13 mouse cellular contexts compared by ENCODE assay signal in the genomic region with DNA sequence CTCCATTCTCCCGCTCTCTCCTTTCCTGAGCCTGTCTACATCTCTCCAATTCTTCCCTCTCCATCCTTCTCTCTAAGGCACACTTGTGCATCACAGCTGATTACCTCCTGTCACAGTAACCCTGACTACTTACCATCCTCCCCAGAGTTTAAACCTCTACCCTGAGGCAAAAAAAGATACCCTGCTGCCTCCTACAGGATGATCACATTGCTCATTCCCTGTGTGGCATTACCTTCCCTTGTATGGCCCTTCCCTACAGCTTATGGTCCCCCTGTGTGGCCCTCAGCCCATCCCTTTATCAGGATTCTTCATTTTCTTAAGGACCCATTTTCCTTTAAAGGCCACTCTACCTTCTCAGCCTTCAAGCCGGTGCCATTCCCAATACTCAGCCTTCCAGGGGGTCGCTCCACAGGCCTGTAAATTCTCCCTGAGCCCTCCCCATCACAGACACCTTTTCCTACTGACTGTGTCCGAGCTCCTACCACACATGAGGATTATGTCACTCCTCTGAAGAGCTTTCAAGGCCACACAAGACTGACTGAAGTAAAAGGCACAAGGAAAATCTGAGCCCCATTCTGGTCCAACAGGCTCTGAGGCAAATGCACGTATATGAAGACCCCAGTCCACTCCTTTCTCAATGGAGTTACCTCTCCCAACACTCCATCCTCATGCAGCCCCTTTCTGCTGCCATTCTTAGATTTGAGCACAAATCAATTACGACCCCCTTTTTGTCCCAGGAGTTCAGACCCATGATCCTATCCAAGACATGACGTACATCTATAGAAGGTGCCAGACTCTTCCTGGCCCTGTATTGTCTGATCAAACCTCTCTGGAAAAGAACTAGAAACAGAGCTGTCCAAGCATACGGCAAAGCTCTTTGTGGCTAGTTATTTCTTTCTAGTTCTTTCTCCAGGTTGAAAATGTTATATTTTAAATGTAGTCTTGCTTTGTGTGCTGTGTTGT.
DNase-seq lines count a peak whose midpoint lies in the region; ATAC-seq and TF ChIP-seq lines count a peak whose summit lies in the region.
"Had no signal": no experiment of that assay in that cellular context is flagged by ENCODE, and none has a peak within 500 bp of the region (broad histone marks: within the 10 kb centered on the region; RNA-seq: fewer than 3 reads in every experiment).

No protein-coding gene starts in this region.

- peak; percentile 73 for ATAC-seq in forebrain, embryonic 11.5 days (replicated peaks; ENCODE audit: low FRiP score)
- ATAC-seq in hindbrain, embryonic 14.5 days (ENCODE audit: low FRiP score), result no peak
- no peak for ATAC-seq in midbrain, postnatal 0 days (ENCODE audit: low FRiP score)
- ATAC-seq in kidney, embryonic 16.5 days (ENCODE audit: low FRiP score, low TSS enrichment), result no peak

- DNase-seq in left cerebral cortex, adult 2 months (ENCODE audit: extremely low spot score in 1 of 2, low spot score in 2 of 2), result no peak
- no peak for DNase-seq in left cerebral cortex, postnatal 25 days (ENCODE audit: low spot score in 2 of 2)
- no peak for DNase-seq in forebrain, embryonic 11.5 days (ENCODE audit: low spot score)
- DNase-seq in hindbrain, embryonic 14.5 days (ENCODE audit: low spot score), result no peak
- DNase-seq in midbrain, postnatal 0 days (ENCODE audit: low spot score), result no peak
- DNase-seq in frontal cortex, postnatal 25 days (ENCODE audit: low spot score in 2 of 2), result no peak
- DNase-seq in spleen, postnatal 14 days (ENCODE audit: low spot score in 2 of 2), result no peak
- DNase-seq: cerebellum, postnatal 10 days; heart, adult 11 months; kidney, adult 8-10 months; layer of hippocampus, adult 9-11 months; lung, adult 2 months had no signal

- H3K27me3 ChIP-seq in forebrain, embryonic 11.5 days (ENCODE audit: control insufficient read depth, insufficient read depth, low read length), result no peaks in the 10 kb centered on the region
- H3K27me3 ChIP-seq in hindbrain, embryonic 14.5 days (ENCODE audit: control insufficient read depth, insufficient read depth, low read length), result no peaks in the 10 kb centered on the region
- H3K27me3 ChIP-seq in midbrain, postnatal 0 days (ENCODE audit: insufficient read depth, low read length), result no peaks in the 10 kb centered on the region
- no peaks in the 10 kb centered on the region for H3K27me3 ChIP-seq in kidney, embryonic 16.5 days (ENCODE audit: insufficient read depth, low read length)

- no peaks in the 10 kb centered on the region for H3K4me1 ChIP-seq in forebrain, embryonic 11.5 days (replicated peaks; ENCODE audit: control insufficient read depth, insufficient read depth, low read length)
- peaks cover 23% of the 10 kb centered on the region for H3K4me1 ChIP-seq in hindbrain, embryonic 14.5 days (replicated peaks; ENCODE audit: control insufficient read depth, insufficient read depth, low read length)
- H3K4me1 ChIP-seq in midbrain, postnatal 0 days (ENCODE audit: insufficient read depth, low read length), result 0 out of 2 replicates have a peak, but pooled peaks cover 6% of the 10 kb centered on the region
- H3K4me1 ChIP-seq in kidney, embryonic 16.5 days (ENCODE audit: insufficient read depth, low read length), result peaks cover 36% of the 10 kb centered on the region

- intact Hi-C loops in left cerebral cortex, adult 2 months (cut with DNase I), result no loop called here
- intact Hi-C loops in left cerebral cortex, postnatal 25 days (cut with DNase I), result no loop called here

- peak; percentile 16; the same call in 1 of the 2 replicates for TF ChIP-seq CTCF in left cerebral cortex, adult 2 months (IDR thresholded peaks at IDR 0.05)
- TF ChIP-seq CTCF in midbrain, postnatal 0 days (IDR thresholded peaks at IDR 0.05), result peak; percentile 19

- H3K9ac ChIP-seq in forebrain, embryonic 11.5 days (ENCODE audit: low read length), result no peak overlapping the region
- no peak overlapping the region for H3K9ac ChIP-seq in hindbrain, embryonic 14.5 days
- no peak overlapping the region for H3K9ac ChIP-seq in midbrain, postnatal 0 days (replicated peaks; ENCODE audit: low read length, poor library complexity, severe bottlenecking)
- no peak overlapping the region for H3K9ac ChIP-seq in kidney, embryonic 16.5 days (replicated peaks; ENCODE audit: low read length)

- WGBS in forebrain, embryonic 11.5 days, result 67% methylated on average over 8 of the region's 8 CpGs
- WGBS in hindbrain, embryonic 14.5 days, result 59% methylated on average over 8 of the region's 8 CpGs
- WGBS in midbrain, postnatal 0 days, result 64% methylated on average over 8 of the region's 8 CpGs
- 80% methylated on average over 8 of the region's 8 CpGs for WGBS in kidney, embryonic 16.5 days

- H3K4me2 ChIP-seq in forebrain, embryonic 11.5 days (ENCODE audit: low read depth, low read length, severe bottlenecking), result no peak overlapping the region
- H3K4me2 ChIP-seq in hindbrain, embryonic 14.5 days (replicated peaks), result no peak overlapping the region
- no peak overlapping the region for H3K4me2 ChIP-seq in midbrain, postnatal 0 days (ENCODE audit: low read depth, low read length, poor library complexity, severe bottlenecking)
- no peak overlapping the region for H3K4me2 ChIP-seq in kidney, embryonic 16.5 days (replicated peaks; ENCODE audit: low read depth, low read length)

- H3K9me3 ChIP-seq in forebrain, embryonic 11.5 days (ENCODE audit: control insufficient read depth, low read length), result no peaks in the 10 kb centered on the region
- no peaks in the 10 kb centered on the region for H3K9me3 ChIP-seq in hindbrain, embryonic 14.5 days (ENCODE audit: control insufficient read depth, low read length)
- no peaks in the 10 kb centered on the region for H3K9me3 ChIP-seq in midbrain, postnatal 0 days (ENCODE audit: low read length)
- H3K9me3 ChIP-seq in kidney, embryonic 16.5 days (ENCODE audit: low read length), result no peaks in the 10 kb centered on the region

- no peak overlapping the region for H3K27ac ChIP-seq in left cerebral cortex, adult 2 months
- peak overlapping the region; percentile 32 for H3K27ac ChIP-seq in forebrain, embryonic 11.5 days (ENCODE audit: low read depth, low read length)
- H3K27ac ChIP-seq in hindbrain, embryonic 14.5 days, result peak overlapping the region; percentile 77
- H3K27ac ChIP-seq in midbrain, postnatal 0 days (ENCODE audit: low read depth, low read length), result peak overlapping the region; percentile 64
- no peak overlapping the region; the same call in 1 of the 2 replicates for H3K27ac ChIP-seq in kidney, embryonic 16.5 days (ENCODE audit: low read length)

- no peaks in the 10 kb centered on the region for H3K36me3 ChIP-seq in forebrain, embryonic 11.5 days (ENCODE audit: control insufficient read depth, insufficient read depth, low read length)
- no peaks in the 10 kb centered on the region for H3K36me3 ChIP-seq in hindbrain, embryonic 14.5 days (replicated peaks; ENCODE audit: control insufficient read depth, insufficient read depth)
- no peaks in the 10 kb centered on the region for H3K36me3 ChIP-seq in midbrain, postnatal 0 days (ENCODE audit: insufficient read depth, low read length)
- H3K36me3 ChIP-seq in kidney, embryonic 16.5 days (ENCODE audit: insufficient read depth, low read length), result no peaks in the 10 kb centered on the region

- H3K4me3 ChIP-seq in left cerebral cortex, adult 2 months, result no peak overlapping the region
- no peak overlapping the region for H3K4me3 ChIP-seq in forebrain, embryonic 11.5 days (ENCODE audit: low read depth, low read length)
- no peak overlapping the region for H3K4me3 ChIP-seq in hindbrain, embryonic 14.5 days (replicated peaks; ENCODE audit: low read length)
- H3K4me3 ChIP-seq in midbrain, postnatal 0 days (ENCODE audit: low read depth, low read length), result no peak overlapping the region
- no peak overlapping the region for H3K4me3 ChIP-seq in kidney, embryonic 16.5 days (ENCODE audit: low read length)

Comparison
In these comparisons a context has a peak if more than half of its experiments do, and no peak if none do; other contexts are left out.
1. H3K27ac ChIP-seq: peak in forebrain, embryonic 11.5 days (single experiment), hindbrain, embryonic 14.5 days (single experiment) and midbrain, postnatal 0 days (single experiment); none in left cerebral cortex, adult 2 months (single experiment) and kidney, embryonic 16.5 days (single experiment).